Mouse (Mus musculus): ENCODE measurements around the gene Rcl1.

DNA sequence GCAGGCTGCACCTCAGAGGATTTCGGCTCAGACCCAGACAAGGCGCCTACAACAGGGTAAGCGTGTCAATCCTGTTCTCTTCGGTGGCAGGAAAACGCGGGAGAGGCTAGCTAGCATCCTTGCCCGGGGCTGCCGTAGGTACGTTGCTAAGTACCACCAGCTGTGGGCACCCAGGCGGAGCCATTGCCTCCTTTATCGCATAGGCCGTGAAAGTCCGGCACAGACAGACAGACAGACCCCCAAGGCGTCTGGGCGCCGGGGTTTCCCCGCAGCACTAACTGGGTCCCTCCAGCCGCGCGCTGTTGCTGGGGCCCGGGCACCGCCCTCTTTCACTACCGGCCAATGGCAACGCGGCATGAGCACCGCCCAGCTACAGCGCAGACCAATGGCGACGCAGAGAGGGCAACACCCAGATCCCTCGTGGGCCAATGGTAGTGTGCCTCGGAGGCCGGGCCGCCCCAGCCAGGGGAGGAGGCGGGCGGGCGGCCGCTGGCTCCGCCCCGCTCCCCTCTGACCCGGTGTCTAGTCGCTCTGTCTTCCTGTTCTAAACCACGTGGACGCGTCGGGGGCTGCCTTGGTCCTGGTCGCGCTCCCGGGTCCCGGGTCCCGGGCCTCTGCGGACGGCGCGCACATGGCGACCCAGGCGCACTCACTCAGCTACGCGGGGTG, at the start of gene Rcl1:
- TF ChIP-seq EP300 (optimal IDR thresholded peaks at IDR 0.05): no peak
- no peak for TF ChIP-seq CTCF (IDR thresholded peaks at IDR 0.05; ENCODE audit: low read depth)
